Mouse (Mus musculus): ENCODE results near the gene Il17rd.

Il17rd gene

GRCm38 (mm10) chr14:27145171-27146045 is 106.7 kb downstream of the Il17rd start:
- no peak for DNase-seq (ENCODE audit: low spot score in 2 of 2)

GRCm38 (mm10) chr14:27147726-27148125 is 109.0 kb downstream of the Il17rd start:
- DNase-seq (ENCODE audit: low spot score in 2 of 2): no peak

- no peak for DNase-seq (ENCODE audit: low spot score in 2 of 2)
Measured at GRCm38 (mm10) chr14:27149401-27149800, 110.7 kb downstream of the Il17rd start.

GRCm38 (mm10) chr14:27150011-27150640 is 111.4 kb downstream of the Il17rd start:
- no peak for DNase-seq (ENCODE audit: low spot score in 2 of 2)

GRCm38 (mm10) chr14:27151432-27151831 is 112.7 kb downstream of the Il17rd start:
- no peak for DNase-seq (ENCODE audit: low spot score in 2 of 2)

GRCm38 (mm10) chr14:27155088-27155487 is 116.3 kb downstream of the Il17rd start:
- no peak for DNase-seq (ENCODE audit: low spot score in 2 of 2)

GRCm38 (mm10) chr14:27156032-27156431 is 117.3 kb downstream of the Il17rd start:
- DNase-seq (ENCODE audit: low spot score in 2 of 2): no peak
